Mouse (Mus musculus) bone marrow, adult 2 months (tissue): ENCODE measurements around the gene Ddx10. TPM values are rescaled to one million over a fixed set of nuclear protein-coding genes. Genes with fewer than 3 reads are reported as not detected.

Experiments used
- H3K27ac ChIP-seq: fragments of 200-500 bp; 2 replicates; pipeline ENCODE4 v1.5.1; 2012; ENCODE audit warnings: low read depth, mild to moderate bottlenecking, control low read depth, inconsistent platforms, low read length; ENCODE audit not compliant: control insufficient read depth, poor library complexity, insufficient read depth
- H3K4me1 ChIP-seq: fragments of 200-500 bp; 2 replicates; pipeline ENCODE4 v1.6.1; 2011; ENCODE audit warnings: low read length; ENCODE audit not compliant: control insufficient read depth, insufficient read depth
- H3K4me3 ChIP-seq: fragments of 200-500 bp; replicated peaks from 2 replicates; pipeline ENCODE3; 2011; ENCODE audit warnings: mild to moderate bottlenecking, low read depth, low read length, control low read depth; ENCODE audit not compliant: control insufficient read depth
- CTCF ChIP-seq: fragments of 200-500 bp; IDR thresholded peaks from 2 replicates; pipeline ENCODE4 v1.5.1; 2011; ENCODE audit warnings: low read length, control low read depth; ENCODE audit not compliant: control insufficient read depth, insufficient read depth
- POLR2A ChIP-seq: fragments of 200-500 bp; IDR thresholded peaks from 2 replicates; pipeline ENCODE4 v1.6.1; 2011; ENCODE audit warnings: low read depth, mild to moderate bottlenecking, control low read depth, low read length, borderline replicate concordance; ENCODE audit not compliant: control insufficient read depth
- WGBS: fragments of 180-500 bp; shearing (Covaris S2); methylation state at CpG from one replicate; pipeline ENCODE4 v1.1.7; 2018; 5-methylcytosine and 5-hydroxymethylcytosine counted together
- polyA plus RNA-seq: library from polyadenylated mRNA; stranded (reverse); fragments of >200 nt; gene quantifications from 2 replicates; pipeline ENCODE4 v1.2.4, GENCODE M21; 2011; ENCODE audit warnings: low replicate concordance; ENCODE audit not compliant: missing spikeins, insufficient read depth, insufficient read length

Gene Ddx10
- polyA plus RNA-seq, 1 experiment = 11.2 TPM

DNA sequence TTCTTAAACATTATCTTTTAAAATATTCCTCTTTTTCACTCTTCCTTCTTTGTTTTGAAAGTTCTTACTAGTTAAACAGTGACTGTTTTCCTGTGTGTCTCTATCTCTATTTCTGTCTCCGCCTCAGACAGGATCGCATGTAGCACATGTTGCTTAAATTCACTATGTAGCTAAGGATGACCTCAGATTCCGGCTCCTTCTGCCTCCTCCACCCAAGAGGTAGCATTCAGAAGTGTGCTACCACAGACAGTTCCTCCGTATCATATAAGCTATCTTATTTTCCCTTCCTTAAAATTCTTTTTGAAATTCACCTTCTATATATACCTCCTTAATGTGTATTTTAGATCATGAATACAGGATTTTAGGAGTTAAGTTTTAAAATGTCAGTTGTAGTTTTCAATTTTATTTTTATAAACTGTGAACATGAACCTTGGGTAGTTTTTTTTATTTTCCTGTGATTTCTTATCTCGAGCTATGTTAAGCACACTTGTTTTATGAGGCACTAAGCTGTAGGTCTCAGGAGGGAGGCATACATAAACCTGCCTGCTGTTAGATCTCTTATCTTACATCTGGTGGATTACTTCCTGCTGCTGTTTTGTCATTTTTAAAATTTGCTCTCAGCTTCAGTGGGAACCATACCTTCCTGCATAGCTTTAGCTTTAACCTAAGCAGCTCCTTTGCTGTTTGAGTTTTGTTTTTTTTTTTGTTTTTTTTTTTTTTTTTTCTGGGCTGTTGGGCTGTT is 23.6 kb upstream of the Ddx10 start:
- WGBS = 21% methylated on average over 5 of the region's 5 CpGs
- Histone ChIP-seq H3K4me1 (no peaks in the 10 kb centered on the region), H3K27ac (no peak overlapping the region), H3K4me3 (no peak overlapping the region)
- TF ChIP-seq CTCF = no peak
- TF ChIP-seq POLR2A = no peak

DNA sequence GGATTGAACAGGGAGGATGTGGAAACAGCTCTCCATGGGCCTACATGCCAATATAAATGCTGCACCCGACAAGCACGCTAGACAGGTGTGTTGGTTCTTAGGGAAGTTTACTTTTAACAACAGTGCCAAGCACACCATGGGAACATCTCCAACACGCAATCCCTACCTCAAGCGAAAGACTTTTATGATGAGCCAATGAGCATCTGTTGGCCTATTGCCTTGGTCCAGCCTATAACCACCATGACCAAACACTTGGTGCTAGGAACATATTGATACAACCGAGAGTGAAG is 21.6 kb upstream of the Ddx10 start:
- Histone ChIP-seq H3K27ac (no peak overlapping the region), H3K4me3 (no peak overlapping the region), H3K4me1 (no peaks in the 10 kb centered on the region)
- WGBS = 82% methylated on average over 5 of the region's 5 CpGs
- TF ChIP-seq POLR2A = no peak
- TF ChIP-seq CTCF = no peak

DNA sequence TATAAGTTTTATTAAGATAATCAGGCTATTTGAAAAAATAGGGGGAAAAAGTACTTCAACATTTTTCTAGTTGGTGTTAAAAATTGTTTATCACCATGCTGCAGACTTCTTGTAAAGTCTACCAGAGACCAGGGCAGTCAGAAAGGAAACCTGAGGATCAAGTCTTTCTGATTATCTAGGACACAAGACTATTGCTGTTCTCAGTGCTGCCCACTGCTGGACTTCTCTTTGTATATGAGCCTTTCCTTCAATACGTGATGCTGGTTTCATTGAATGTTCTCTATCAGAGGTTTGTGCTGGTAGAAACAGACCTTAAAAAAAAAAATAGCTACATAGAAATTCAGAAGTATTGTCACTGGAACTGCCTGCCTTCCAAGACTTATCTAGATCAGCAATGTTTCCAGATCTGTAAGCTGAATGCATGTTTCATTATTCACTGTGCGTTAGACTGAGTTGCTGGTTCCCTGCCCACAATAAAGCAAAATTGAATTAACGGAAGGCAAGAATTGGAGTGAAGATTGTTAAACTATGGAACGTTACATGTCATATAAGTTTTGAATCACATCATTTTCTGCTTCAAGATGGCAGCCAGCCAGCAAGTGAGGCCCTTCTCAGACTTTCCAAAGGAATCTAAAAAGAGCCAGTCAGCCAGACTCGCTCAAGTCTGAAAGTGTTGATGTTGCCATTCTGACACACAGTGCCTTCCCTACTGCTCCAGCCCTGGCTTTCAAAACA is 21.0 kb upstream of the Ddx10 start:
- H3K4me3 ChIP-seq = no peak overlapping the region
- H3K27ac ChIP-seq = no peak overlapping the region
- H3K4me1 ChIP-seq = no peaks in the 10 kb centered on the region
- WGBS = 77% methylated on average over 5 of the region's 5 CpGs
- no peak for TF ChIP-seq POLR2A
- no peak for TF ChIP-seq CTCF

DNA sequence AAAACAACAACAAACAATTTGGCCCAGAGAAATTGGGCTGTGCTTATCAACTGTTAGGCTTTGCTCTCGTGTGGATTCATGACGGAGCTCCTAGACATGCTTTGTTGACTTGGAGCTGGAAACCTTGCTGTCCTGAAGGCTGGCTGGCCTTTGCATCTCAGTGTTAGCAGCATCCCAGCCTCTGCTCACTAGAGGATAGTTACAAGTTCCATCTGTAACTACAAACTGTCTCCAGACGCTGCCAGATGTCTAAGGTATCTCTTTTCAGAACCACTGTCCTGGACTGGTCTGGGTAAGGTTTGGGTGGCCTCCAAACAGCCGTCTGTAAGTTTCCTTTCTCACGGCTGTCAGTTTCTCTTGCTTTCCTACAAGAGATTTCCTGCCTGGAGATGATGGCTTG is 20.2 kb upstream of the Ddx10 start:
- 47% methylated on average over 5 of the region's 5 CpGs for WGBS
- H3K4me1 ChIP-seq = no peaks in the 10 kb centered on the region
- no peak overlapping the region for H3K4me3 ChIP-seq
- TF ChIP-seq POLR2A (no peak), CTCF (no peak)
- no peak overlapping the region for H3K27ac ChIP-seq

DNA sequence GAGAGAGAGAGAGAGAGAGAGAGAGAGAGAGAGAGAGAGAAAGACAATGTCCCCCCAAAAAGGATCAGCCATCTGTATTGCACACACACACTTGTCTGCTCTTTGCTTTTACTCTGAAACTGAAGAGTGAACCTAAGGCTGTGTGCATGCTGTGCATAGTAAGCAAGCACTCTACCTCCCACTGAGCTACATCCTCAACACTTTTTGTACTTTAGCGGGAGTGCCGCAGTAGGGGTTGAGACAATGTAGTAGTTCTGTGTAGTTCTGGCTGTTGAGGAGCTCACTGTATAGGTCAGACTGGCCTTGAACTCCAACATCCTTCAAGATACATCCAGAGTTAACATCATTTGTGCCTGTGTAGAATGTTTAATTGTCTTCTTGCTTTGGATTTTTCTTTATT is 17.7 kb upstream of the Ddx10 start:
- Histone ChIP-seq H3K4me1 (no peaks in the 10 kb centered on the region), H3K27ac (no peak overlapping the region), H3K4me3 (no peak overlapping the region)
- TF ChIP-seq CTCF = no peak
- no peak for TF ChIP-seq POLR2A
- WGBS = 90% methylated on average over 2 of the region's 2 CpGs

DNA sequence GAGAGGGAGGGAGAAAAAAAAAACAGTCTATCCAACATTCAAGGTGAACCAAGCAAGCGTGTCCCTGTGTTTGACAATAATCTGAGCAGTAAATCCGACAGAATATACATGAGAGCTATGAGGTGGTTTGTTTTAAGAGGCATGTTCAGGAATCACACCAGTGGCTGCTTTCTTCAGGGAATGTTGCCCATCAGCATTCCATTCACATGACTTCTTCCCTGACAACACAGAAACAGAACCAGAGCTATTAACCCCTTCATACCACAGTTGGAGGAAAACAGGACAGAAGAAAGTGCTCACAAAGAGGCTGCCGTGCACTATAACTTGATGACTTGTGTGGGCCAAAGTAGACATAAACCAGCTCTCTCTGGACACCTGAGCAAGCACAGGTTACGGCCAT is 16.5 kb upstream of the Ddx10 start:
- Histone ChIP-seq H3K27ac (no peak overlapping the region), H3K4me1 (no peaks in the 10 kb centered on the region), H3K4me3 (no peak overlapping the region)
- WGBS = 82% methylated on average over 4 of the region's 4 CpGs
- TF ChIP-seq POLR2A (no peak), CTCF (no peak)

DNA sequence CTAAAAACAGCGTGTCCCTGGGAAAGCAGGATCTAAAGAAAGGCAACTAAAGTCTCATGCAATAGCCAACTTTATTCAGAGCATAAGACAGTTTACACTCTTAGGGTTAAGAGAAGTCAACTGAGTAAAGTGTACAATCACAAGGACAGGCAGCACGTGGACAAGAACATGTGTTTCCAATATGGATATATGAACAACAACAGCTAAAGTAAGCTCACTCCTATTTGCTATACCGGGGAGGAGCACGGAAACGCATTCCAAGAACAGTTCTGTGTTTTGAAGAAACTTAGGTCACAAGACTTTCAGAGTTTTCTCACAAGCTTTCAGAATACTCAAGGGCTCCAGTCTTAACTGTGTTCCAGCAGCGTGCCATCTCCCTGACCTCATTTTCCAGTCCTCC is 10.3 kb upstream of the Ddx10 start:
- Histone ChIP-seq H3K4me1 (no peaks in the 10 kb centered on the region), H3K4me3 (no peak overlapping the region), H3K27ac (no peak overlapping the region)
- 83% methylated on average over 6 of the region's 6 CpGs for WGBS
- TF ChIP-seq CTCF = no peak
- no peak for TF ChIP-seq POLR2A

DNA sequence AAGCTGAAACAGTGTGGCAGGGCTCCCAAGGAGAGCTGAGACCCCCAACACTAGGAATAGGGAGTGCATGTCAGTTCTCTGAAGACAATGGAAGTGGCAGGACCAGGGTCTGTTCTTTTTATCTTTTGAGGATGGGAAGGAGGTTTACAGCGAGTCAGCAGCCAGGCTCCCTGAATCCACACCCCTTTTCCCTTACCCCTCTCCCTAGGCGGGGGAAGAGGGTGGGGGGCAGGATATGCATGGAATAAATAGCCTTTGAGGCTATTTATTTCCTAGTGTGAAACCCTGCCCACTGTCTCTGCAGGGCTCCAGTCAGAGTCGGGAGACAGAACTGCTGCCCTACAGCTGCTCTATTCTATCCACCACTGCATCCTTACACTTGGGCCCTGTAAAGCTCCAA is 9.9 kb upstream of the Ddx10 start:
- TF ChIP-seq CTCF (no peak), POLR2A (no peak)
- 43% methylated on average over 3 of the region's 3 CpGs for WGBS

More for the DNA sequence above, 9.9 kb upstream of the Ddx10 start:
- Histone ChIP-seq H3K27ac (no peak overlapping the region), H3K4me1 (no peaks in the 10 kb centered on the region), H3K4me3 (no peak overlapping the region)
